Mouse (Mus musculus): ENCODE data around the gene Adi1. TPM values are rescaled to one million over a fixed set of nuclear protein-coding genes. Genes with fewer than 3 reads are reported as not detected.

Adi1 gene
- 40.4 and 44.3 TPM in 2 replicates for polyA plus RNA-seq (2015; fragmentation: Nextera tagmentation; extraction: Ambion mirVana)

GRCm38 (mm10) chr12:28675121-28675924 is at the start of gene Adi1:
Gene Adi1 (plus strand): TSS chr12:28675231.
- H3K4me1 ChIP-seq (replicated peaks; ENCODE audit: control insufficient read depth, insufficient read depth, low read length), result peaks cover 10% of the 10 kb centered on the region
- H3K36me3 ChIP-seq (ENCODE audit: control insufficient read depth, insufficient read depth), result no peaks in the 10 kb centered on the region
- H3K4me2 ChIP-seq (ENCODE audit: low read length), result peak within 1 kb of the TSS; percentile 64
- WGBS, result 3% methylated on average over 53 of the region's 53 CpGs
- peak; percentile 98 for ATAC-seq
- peak within 1 kb of the TSS; percentile 89 for H3K27ac ChIP-seq (ENCODE audit: low read length)
- no peaks in the 10 kb centered on the region for H3K9me3 ChIP-seq (ENCODE audit: control insufficient read depth, low read length)
- peak within 1 kb of the TSS; percentile 69 for H3K9ac ChIP-seq (replicated peaks; ENCODE audit: low read depth, low read length)
- no peaks in the 10 kb centered on the region for H3K27me3 ChIP-seq (replicated peaks; ENCODE audit: control insufficient read depth, insufficient read depth, low read length)
- peak within 1 kb of the TSS; percentile 54 for H3K4me3 ChIP-seq (replicated peaks; ENCODE audit: low read length)

- ATAC-seq, result no peak
- Histone ChIP-seq H3K27me3 (replicated peaks; ENCODE audit: control insufficient read depth, insufficient read depth, low read length) (no peaks in the 10 kb centered on the region), H3K9me3 (ENCODE audit: control insufficient read depth, low read length) (no peaks in the 10 kb centered on the region), H3K36me3 (ENCODE audit: control insufficient read depth, insufficient read depth) (peaks cover 21% of the 10 kb centered on the region), H3K27ac (ENCODE audit: low read length) (no peak overlapping the region), H3K4me3 (replicated peaks; ENCODE audit: low read length) (no peak overlapping the region), H3K4me1 (replicated peaks; ENCODE audit: control insufficient read depth, insufficient read depth, low read length) (0 out of 2 replicates have a peak, but pooled peaks cover 5% of the 10 kb centered on the region), H3K9ac (replicated peaks; ENCODE audit: low read depth, low read length) (no peak overlapping the region), H3K4me2 (ENCODE audit: low read length) (no peak overlapping the region)
- WGBS, result 86% methylated on average over 7 of the region's 7 CpGs
Measured at GRCm38 (mm10) chr12:28625407-28625806, 49.6 kb upstream of the Adi1 start.

- Histone ChIP-seq H3K27me3 (replicated peaks; ENCODE audit: control insufficient read depth, insufficient read depth, low read length) (no peaks in the 10 kb centered on the region), H3K4me3 (replicated peaks; ENCODE audit: low read length) (no peak overlapping the region), H3K4me1 (replicated peaks; ENCODE audit: control insufficient read depth, insufficient read depth, low read length) (0 out of 2 replicates have a peak, but pooled peaks cover 3% of the 10 kb centered on the region), H3K27ac (ENCODE audit: low read length) (no peak overlapping the region), H3K4me2 (ENCODE audit: low read length) (no peak overlapping the region), H3K9ac (replicated peaks; ENCODE audit: low read depth, low read length) (no peak overlapping the region), H3K9me3 (ENCODE audit: control insufficient read depth, low read length) (no peaks in the 10 kb centered on the region), H3K36me3 (ENCODE audit: control insufficient read depth, insufficient read depth) (peaks cover 32% of the 10 kb centered on the region)
- no peak for ATAC-seq
- WGBS, result 79% methylated on average over 4 of the region's 4 CpGs
Measured at GRCm38 (mm10) chr12:28627092-28627491, 47.9 kb upstream of the Adi1 start.

- H3K9me3 ChIP-seq (ENCODE audit: control insufficient read depth, low read length), result no peaks in the 10 kb centered on the region
- peaks cover 8% of the 10 kb centered on the region for H3K4me1 ChIP-seq (replicated peaks; ENCODE audit: control insufficient read depth, insufficient read depth, low read length)
- no peak overlapping the region for H3K4me3 ChIP-seq (replicated peaks; ENCODE audit: low read length)
- H3K4me2 ChIP-seq (ENCODE audit: low read length), result no peak overlapping the region
- no peak overlapping the region for H3K27ac ChIP-seq (ENCODE audit: low read length)
- H3K36me3 ChIP-seq (ENCODE audit: control insufficient read depth, insufficient read depth), result peaks cover 45% of the 10 kb centered on the region
- H3K9ac ChIP-seq (replicated peaks; ENCODE audit: low read depth, low read length), result no peak overlapping the region
- no peaks in the 10 kb centered on the region for H3K27me3 ChIP-seq (replicated peaks; ENCODE audit: control insufficient read depth, insufficient read depth, low read length)
- 92% methylated on average over 2 of the region's 2 CpGs for WGBS
- ATAC-seq, result no peak
Measured at GRCm38 (mm10) chr12:28628436-28628835, 46.6 kb upstream of the Adi1 start.

GRCm38 (mm10) chr12:28635058-28635534 is 39.9 kb upstream of the Adi1 start:
- Histone ChIP-seq H3K36me3 (ENCODE audit: control insufficient read depth, insufficient read depth) (peaks cover 30% of the 10 kb centered on the region), H3K9me3 (ENCODE audit: control insufficient read depth, low read length) (no peaks in the 10 kb centered on the region), H3K9ac (replicated peaks; ENCODE audit: low read depth, low read length) (peak overlapping the region; percentile 85), H3K27me3 (replicated peaks; ENCODE audit: control insufficient read depth, insufficient read depth, low read length) (no peaks in the 10 kb centered on the region), H3K27ac (ENCODE audit: low read length) (peak overlapping the region; percentile 84), H3K4me1 (replicated peaks; ENCODE audit: control insufficient read depth, insufficient read depth, low read length) (peaks cover 22% of the 10 kb centered on the region), H3K4me3 (replicated peaks; ENCODE audit: low read length) (peak overlapping the region; percentile 65), H3K4me2 (ENCODE audit: low read length) (peak overlapping the region; percentile 83)
- 2% methylated on average over 23 of the region's 23 CpGs for WGBS
- ATAC-seq, result peak; percentile 14

GRCm38 (mm10) chr12:28635535-28636476 is 39.2 kb upstream of the Adi1 start, which contains the start of gene Rps7:
Gene Rps7 (minus strand): TSS chr12:28635953.
- Histone ChIP-seq H3K27me3 (replicated peaks; ENCODE audit: control insufficient read depth, insufficient read depth, low read length) (no peaks in the 10 kb centered on the region), H3K4me1 (replicated peaks; ENCODE audit: control insufficient read depth, insufficient read depth, low read length) (peaks cover 22% of the 10 kb centered on the region), H3K9ac (replicated peaks; ENCODE audit: low read depth, low read length) (peak within 1 kb of the TSS; percentile 85), H3K27ac (ENCODE audit: low read length) (peak within 1 kb of the TSS; percentile 84), H3K4me3 (replicated peaks; ENCODE audit: low read length) (peak within 1 kb of the TSS; percentile 65), H3K4me2 (ENCODE audit: low read length) (peak within 1 kb of the TSS; percentile 83), H3K36me3 (ENCODE audit: control insufficient read depth, insufficient read depth) (peaks cover 23% of the 10 kb centered on the region), H3K9me3 (ENCODE audit: control insufficient read depth, low read length) (no peaks in the 10 kb centered on the region)
- 6% methylated on average over 69 of the region's 69 CpGs for WGBS
- peak; percentile 98 for ATAC-seq

GRCm38 (mm10) chr12:28636543-28636942 is 38.5 kb upstream of the Adi1 start:
- H3K4me1 ChIP-seq (replicated peaks; ENCODE audit: control insufficient read depth, insufficient read depth, low read length), result peaks cover 22% of the 10 kb centered on the region
- H3K36me3 ChIP-seq (ENCODE audit: control insufficient read depth, insufficient read depth), result peaks cover 18% of the 10 kb centered on the region
- no peaks in the 10 kb centered on the region for H3K9me3 ChIP-seq (ENCODE audit: control insufficient read depth, low read length)
- no peaks in the 10 kb centered on the region for H3K27me3 ChIP-seq (replicated peaks; ENCODE audit: control insufficient read depth, insufficient read depth, low read length)
- no peak overlapping the region for H3K9ac ChIP-seq (replicated peaks; ENCODE audit: low read depth, low read length)
- peak overlapping the region; percentile 65 for H3K4me3 ChIP-seq (replicated peaks; ENCODE audit: low read length)
- peak overlapping the region; percentile 53 for H3K4me2 ChIP-seq (ENCODE audit: low read length)
- ATAC-seq, result peak; percentile 5; the same call in 1 of the 2 replicates
- H3K27ac ChIP-seq (ENCODE audit: low read length), result no peak overlapping the region
- 91% methylated on average over 6 of the region's 6 CpGs for WGBS

- Histone ChIP-seq H3K36me3 (ENCODE audit: control insufficient read depth, insufficient read depth) (no peaks in the 10 kb centered on the region), H3K27me3 (replicated peaks; ENCODE audit: control insufficient read depth, insufficient read depth, low read length) (0 out of 2 replicates have a peak, but pooled peaks cover 3% of the 10 kb centered on the region), H3K9ac (replicated peaks; ENCODE audit: low read depth, low read length) (no peak overlapping the region), H3K4me1 (replicated peaks; ENCODE audit: control insufficient read depth, insufficient read depth, low read length) (peaks cover 13% of the 10 kb centered on the region), H3K4me3 (replicated peaks; ENCODE audit: low read length) (no peak overlapping the region), H3K9me3 (ENCODE audit: control insufficient read depth, low read length) (no peaks in the 10 kb centered on the region), H3K27ac (ENCODE audit: low read length) (no peak overlapping the region), H3K4me2 (ENCODE audit: low read length) (no peak overlapping the region)
- WGBS, result 89% methylated on average over 2 of the region's 2 CpGs
- ATAC-seq, result no peak
Measured at GRCm38 (mm10) chr12:28638778-28639177, 36.3 kb upstream of the Adi1 start.

All from forebrain, embryonic 16.5 days (tissue).